Mouse (Mus musculus) midbrain, embryonic 12.5 days (tissue): ENCODE measurements around the gene Mest. TPM values are rescaled to one million over a fixed set of nuclear protein-coding genes. Genes with fewer than 3 reads are reported as not detected.

Experiments
- ATAC-seq: fragments of 200-750 bp; cut with Nextera tagmentation; 2 replicates; pipeline ENCODE4 v1.8.0; 2017; ENCODE audit warnings: low read depth, moderate TSS enrichment, moderate library complexity; ENCODE audit not compliant: low FRiP score
- H3K27ac ChIP-seq: fragments of 300-500 bp; sonication (generic); replicated peaks from 2 replicates; pipeline ENCODE4 v1.5.1; 2016; ENCODE audit warnings: mild to moderate bottlenecking
- H3K27me3 ChIP-seq: fragments of 300-500 bp; sonication (generic); 2 replicates; pipeline ENCODE4 v1.6.1; 2016; ENCODE audit warnings: mild to moderate bottlenecking
- H3K36me3 ChIP-seq: fragments of 300-500 bp; sonication (generic); 2 replicates; pipeline ENCODE4 v1.6.1; 2016
- H3K4me1 ChIP-seq: fragments of 300-500 bp; sonication (generic); 2 replicates; pipeline ENCODE4 v1.6.1; 2016
- H3K4me2 ChIP-seq: fragments of 300-500 bp; sonication (generic); replicated peaks from 2 replicates; pipeline ENCODE4 v1.6.1; 2016; ENCODE audit warnings: mild to moderate bottlenecking, moderate library complexity
- H3K4me3 ChIP-seq: fragments of 300-500 bp; sonication (generic); 2 replicates; pipeline ENCODE4 v1.5.1; 2016; ENCODE audit warnings: mild to moderate bottlenecking
- H3K9ac ChIP-seq: fragments of 300-500 bp; sonication (generic); replicated peaks from 2 replicates; pipeline ENCODE4 v1.6.1; 2016; ENCODE audit warnings: mild to moderate bottlenecking, moderate library complexity
- H3K9me3 ChIP-seq: fragments of 300-500 bp; sonication (generic); 2 replicates; pipeline ENCODE4 v1.6.1; 2016; ENCODE audit warnings: mild to moderate bottlenecking
- WGBS: fragments of 180-500 bp; shearing (Covaris S2); methylation state at CpG from one replicate; pipeline ENCODE4 v1.1.7; 2016; 5-methylcytosine and 5-hydroxymethylcytosine counted together
- polyA plus RNA-seq: library from polyadenylated mRNA; unstranded; fragments of >200 nt; fragmentation: Nextera tagmentation; extraction: Ambion mirVana; gene quantifications from 2 replicates; pipeline ENCODE4 v1.2.1, GENCODE M21; 2016

Gene Mest
- polyA plus RNA-seq, 1 experiment from 2014 or later: 584 TPM

DNA sequence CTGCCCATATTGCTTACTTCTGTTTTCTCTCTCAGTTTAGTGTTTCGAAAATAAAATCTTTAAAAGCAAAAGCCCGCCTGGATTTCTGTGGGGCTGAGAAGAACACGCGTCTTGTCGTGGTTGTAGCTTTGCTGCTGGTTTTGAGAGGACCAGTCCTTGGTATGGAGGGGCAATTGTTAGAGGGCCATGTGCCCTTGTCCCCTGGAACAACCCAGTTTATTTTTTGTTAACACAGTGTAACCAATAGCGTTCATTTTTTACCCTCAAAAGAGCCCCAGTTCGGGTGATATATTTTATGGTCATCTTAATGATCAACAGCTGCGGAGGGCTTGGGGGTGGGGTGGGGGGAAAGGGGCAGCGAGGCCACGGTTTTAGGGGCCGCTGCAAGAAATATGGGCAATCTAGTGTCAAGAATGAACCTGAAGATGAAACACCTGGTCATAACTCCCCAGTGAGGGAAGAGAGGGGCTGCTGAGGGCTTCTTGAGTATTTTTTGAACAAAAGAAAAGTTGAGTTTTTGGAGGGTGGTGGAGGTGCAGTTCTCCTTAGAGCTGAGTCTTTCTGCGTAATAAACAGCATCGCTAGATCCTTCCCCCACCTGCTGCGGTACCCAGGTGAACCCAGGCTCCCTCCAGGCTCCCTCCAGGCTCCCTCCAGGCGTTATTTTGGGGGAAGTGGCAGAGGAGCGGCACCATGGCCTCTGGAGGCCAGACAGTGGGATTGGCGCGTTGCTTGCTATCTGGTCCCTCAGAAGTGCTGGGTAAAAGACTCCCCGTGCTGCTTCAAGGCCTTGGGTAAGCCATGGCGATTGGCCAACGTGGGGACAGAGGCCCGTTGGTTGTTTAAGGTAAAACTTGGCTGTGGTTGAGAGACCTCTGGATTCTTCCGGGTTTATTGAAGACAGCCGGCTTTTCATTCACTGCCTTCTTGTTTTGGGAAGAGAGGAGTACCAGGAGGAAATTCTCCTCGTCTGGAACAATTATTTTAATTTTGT lies 12.7 kb upstream of the Mest start:
- Histone ChIP-seq H3K27me3 (0 out of 2 replicates have a peak, but pooled peaks cover 4% of the 10 kb centered on the region), H3K27ac (no peak overlapping the region), H3K9me3 (no peaks in the 10 kb centered on the region), H3K4me1 (peaks cover 15% of the 10 kb centered on the region), H3K4me3 (no peak overlapping the region), H3K36me3 (no peaks in the 10 kb centered on the region), H3K4me2 (no peak overlapping the region), H3K9ac (no peak overlapping the region)
- 72% methylated on average over 25 of the region's 25 CpGs for WGBS
- ATAC-seq: no peak

DNA sequence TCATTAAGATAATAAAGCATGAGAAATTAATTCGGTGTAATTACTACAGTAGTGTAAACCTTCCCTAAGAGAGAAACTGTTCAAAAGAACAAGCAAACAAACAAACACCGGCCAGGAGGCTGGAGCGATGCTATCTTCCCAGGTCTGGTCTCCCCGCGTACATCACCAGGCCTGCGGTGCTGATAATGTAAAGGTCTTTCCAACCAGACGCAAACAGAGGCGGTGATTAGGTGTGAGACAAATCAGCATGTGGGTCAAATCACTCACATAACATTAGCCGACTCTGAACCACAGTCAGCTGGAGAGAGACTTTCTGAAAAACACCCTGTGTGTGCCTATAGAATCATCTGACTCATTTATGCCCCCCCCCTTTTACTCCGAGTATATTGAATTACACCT lies 12.0 kb upstream of the Mest start:
- ATAC-seq: no peak
- Histone ChIP-seq H3K36me3 (no peaks in the 10 kb centered on the region), H3K4me2 (no peak overlapping the region), H3K4me3 (no peak overlapping the region), H3K4me1 (peaks cover 15% of the 10 kb centered on the region), H3K27ac (no peak overlapping the region), H3K27me3 (0 out of 2 replicates have a peak, but pooled peaks cover 4% of the 10 kb centered on the region), H3K9me3 (no peaks in the 10 kb centered on the region), H3K9ac (no peak overlapping the region)
- 69% methylated on average over 10 of the region's 10 CpGs for WGBS

DNA sequence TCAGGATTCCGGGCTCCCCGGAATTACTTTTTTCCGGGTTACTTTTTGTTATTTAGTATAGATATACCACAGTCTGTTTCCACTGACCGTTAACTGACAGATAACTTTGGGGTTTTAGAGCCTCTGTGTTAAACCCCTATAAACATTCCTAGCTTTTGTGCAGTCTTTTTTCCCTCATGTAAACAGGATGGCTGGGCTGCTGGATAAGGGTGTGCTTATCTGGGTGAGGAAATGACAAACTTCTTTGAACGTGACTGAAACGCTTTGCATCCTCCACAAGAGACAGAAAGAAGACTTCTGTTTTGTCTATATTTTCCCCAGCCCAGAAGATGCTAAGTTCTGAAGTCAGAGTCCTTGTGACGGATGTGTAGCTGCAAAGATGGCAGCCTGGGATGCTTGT lies 10.9 kb upstream of the Mest start:
- Histone ChIP-seq H3K4me3 (no peak overlapping the region), H3K27ac (0 out of 2 replicates have a peak overlapping the region, but pooled peaks have one; percentile 26), H3K27me3 (0 out of 2 replicates have a peak, but pooled peaks cover 4% of the 10 kb centered on the region), H3K4me1 (peaks cover 15% of the 10 kb centered on the region), H3K36me3 (no peaks in the 10 kb centered on the region), H3K9me3 (no peaks in the 10 kb centered on the region), H3K4me2 (no peak overlapping the region), H3K9ac (no peak overlapping the region)
- WGBS: 72% methylated on average over 7 of the region's 7 CpGs
- ATAC-seq: no peak

DNA sequence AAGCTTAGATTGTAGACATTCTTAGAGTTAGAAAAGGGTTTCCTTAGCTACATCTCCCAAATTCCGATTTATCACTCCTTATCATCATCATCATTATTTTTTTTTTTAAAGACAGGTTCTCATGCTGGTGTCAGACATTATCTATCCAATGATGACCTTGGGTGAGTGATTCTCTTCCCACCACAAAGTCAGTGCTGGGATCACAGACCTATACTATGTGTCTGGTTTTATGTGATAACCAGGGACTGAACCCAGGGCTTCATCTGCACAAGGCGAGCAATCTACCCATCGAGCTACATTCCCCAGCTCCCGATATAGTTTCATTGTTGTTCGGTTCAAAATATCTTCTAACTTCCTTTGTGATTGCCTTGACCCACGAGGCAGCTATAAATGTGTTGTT lies 9.9 kb upstream of the Mest start:
- 0 out of 2 replicates have a peak, but pooled peaks cover 4% of the 10 kb centered on the region for H3K27me3 ChIP-seq
- no peaks in the 10 kb centered on the region for H3K36me3 ChIP-seq
- H3K4me2 ChIP-seq: no peak overlapping the region
- no peak for ATAC-seq
- no peak overlapping the region for H3K4me3 ChIP-seq
- H3K27ac ChIP-seq: peak overlapping the region; percentile 35
- no peaks in the 10 kb centered on the region for H3K9me3 ChIP-seq
- WGBS: 86% methylated on average over 6 of the region's 6 CpGs
- no peak overlapping the region for H3K9ac ChIP-seq
- H3K4me1 ChIP-seq: peaks cover 15% of the 10 kb centered on the region

DNA sequence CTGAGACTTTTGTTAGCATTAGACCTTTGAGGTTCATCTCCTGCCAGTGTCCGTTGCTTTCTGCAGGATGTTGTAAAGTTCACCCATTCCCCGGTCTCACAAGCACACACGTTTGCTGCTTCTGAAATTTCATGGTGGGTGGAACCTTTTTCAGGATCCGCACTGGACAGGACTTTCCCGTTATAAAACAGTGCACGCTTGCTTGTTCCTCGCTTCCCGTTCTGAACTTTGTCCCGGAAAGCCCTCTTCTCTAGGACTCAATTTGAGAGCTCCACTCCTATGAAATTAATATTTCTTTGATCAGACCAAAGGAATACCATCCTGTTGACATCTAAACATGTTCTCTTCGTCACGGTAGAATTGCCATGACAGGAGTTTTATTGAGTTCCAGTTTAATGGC lies 9.5 kb upstream of the Mest start:
- H3K4me1 ChIP-seq: peaks cover 14% of the 10 kb centered on the region
- H3K9me3 ChIP-seq: no peaks in the 10 kb centered on the region
- 85% methylated on average over 11 of the region's 11 CpGs for WGBS
- no peak overlapping the region for H3K9ac ChIP-seq
- no peak overlapping the region for H3K4me3 ChIP-seq
- H3K4me2 ChIP-seq: no peak overlapping the region
- ATAC-seq: no peak
- no peaks in the 10 kb centered on the region for H3K36me3 ChIP-seq
- peak overlapping the region; percentile 35 for H3K27ac ChIP-seq
- 0 out of 2 replicates have a peak, but pooled peaks cover 4% of the 10 kb centered on the region for H3K27me3 ChIP-seq

DNA sequence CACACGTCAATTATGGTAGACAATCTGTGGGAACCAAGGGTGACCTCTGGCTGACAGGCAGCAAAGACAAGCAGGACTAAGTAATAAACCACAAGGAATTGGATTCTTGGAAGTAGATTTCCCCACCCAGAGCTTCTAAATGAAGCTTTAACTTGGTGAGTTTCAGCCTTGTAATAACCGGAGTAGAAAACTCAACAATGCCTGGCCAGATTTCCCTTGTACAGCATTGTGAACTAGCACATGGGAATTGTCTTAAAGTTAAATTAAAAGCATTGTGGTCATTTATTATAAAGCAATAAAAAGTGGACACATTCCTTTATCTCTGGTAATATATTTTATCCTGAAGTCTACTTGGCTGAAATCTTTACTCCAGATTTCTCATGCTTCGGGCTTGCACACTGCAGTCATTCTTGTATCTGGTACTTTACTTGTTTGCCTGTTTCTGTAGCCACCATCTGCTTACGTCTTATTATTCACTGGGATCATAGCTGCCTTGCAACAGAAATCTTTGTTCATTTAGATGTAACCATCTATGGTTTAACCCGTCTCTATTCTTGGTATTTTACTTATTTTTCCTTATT lies 8.4 kb upstream of the Mest start:
- no peak for ATAC-seq
- 84% methylated on average over 5 of the region's 5 CpGs for WGBS
- H3K9me3 ChIP-seq: no peaks in the 10 kb centered on the region

DNA sequence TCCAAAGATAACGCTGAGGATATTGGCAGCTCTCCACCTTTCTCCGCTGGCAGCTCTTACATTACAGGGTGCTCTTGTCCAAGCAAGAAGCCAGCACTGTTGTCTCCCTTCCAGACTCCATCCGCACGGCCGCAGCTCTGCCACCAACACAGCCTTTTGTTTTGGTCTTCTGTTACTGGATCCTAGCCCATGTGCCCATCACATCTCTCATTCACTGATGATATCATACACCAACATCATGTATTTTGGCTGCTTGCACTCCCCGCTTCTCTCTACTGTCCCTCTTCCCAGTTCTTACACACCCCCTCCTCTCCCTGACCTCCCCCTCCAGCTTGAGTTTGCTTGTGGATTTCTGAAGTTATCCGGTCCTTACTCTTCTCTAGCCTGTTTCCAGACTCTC lies 6.6 kb upstream of the Mest start:
- H3K4me3 ChIP-seq: no peak overlapping the region
- H3K36me3 ChIP-seq: no peaks in the 10 kb centered on the region
- no peak for ATAC-seq
- no peak overlapping the region for H3K27ac ChIP-seq
- H3K9me3 ChIP-seq: no peaks in the 10 kb centered on the region
- H3K9ac ChIP-seq: no peak overlapping the region
- 92% methylated on average over 7 of the region's 7 CpGs for WGBS
- H3K27me3 ChIP-seq: no peaks in the 10 kb centered on the region
- H3K4me1 ChIP-seq: peaks cover 11% of the 10 kb centered on the region
- no peak overlapping the region for H3K4me2 ChIP-seq

More for the DNA sequence above, 8.4 kb upstream of the Mest start:
- Histone ChIP-seq H3K9ac (no peak overlapping the region), H3K27me3 (0 out of 2 replicates have a peak, but pooled peaks cover 4% of the 10 kb centered on the region), H3K4me3 (no peak overlapping the region), H3K4me1 (peaks cover 7% of the 10 kb centered on the region; the same call in 1 of the 2 replicates), H3K36me3 (no peaks in the 10 kb centered on the region), H3K4me2 (no peak overlapping the region), H3K27ac (no peak overlapping the region)

DNA sequence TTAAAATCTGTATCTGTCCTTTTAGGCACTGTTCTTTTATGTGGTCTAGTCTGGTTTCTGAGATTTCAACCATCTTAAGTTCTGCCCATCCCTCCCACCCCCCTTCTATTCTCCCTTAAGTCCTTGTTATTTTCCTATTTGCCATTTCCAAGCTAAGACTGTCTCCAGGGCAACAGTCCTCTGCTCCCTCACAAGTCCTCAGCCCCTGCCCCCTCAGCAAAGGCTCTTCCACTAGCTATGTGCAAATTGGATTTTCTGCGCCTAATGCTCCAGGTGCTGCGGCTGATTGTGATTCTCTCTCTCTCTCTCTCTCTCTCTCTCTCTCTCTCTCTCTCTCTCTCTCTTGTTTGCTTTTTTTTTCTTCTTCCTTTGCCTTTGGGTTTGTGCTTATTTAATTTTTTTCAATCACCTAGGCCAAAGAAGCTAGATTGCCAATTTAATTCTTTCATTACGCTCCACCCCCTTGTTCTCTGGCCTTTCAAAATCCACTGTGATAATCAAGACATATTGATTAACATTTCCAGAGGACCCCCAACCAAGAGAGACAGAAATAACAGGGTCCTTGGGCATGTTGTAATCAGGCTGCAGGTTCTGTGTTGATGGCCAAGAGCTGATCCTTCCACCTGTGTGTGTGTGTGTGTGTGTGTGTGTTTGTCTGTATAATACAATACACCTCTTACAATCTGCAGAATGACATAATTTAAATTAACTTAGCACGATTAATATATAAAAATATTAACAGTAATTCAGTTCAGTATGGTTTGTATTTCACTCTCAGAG lies 772 bp upstream of the Mest start:
- WGBS: 30% methylated on average over 4 of the region's 4 CpGs
- H3K4me3 ChIP-seq: no peak overlapping the region
- H3K4me1 ChIP-seq: peaks cover 27% of the 10 kb centered on the region
- H3K36me3 ChIP-seq: no peaks in the 10 kb centered on the region
- peak overlapping the region; percentile 87 for H3K27ac ChIP-seq
- no peaks in the 10 kb centered on the region for H3K9me3 ChIP-seq
- H3K9ac ChIP-seq: no peak overlapping the region
- no peaks in the 10 kb centered on the region for H3K27me3 ChIP-seq
- peak overlapping the region; percentile 19; the same call in 1 of the 2 replicates for H3K4me2 ChIP-seq
- ATAC-seq: peak; percentile 93

DNA sequence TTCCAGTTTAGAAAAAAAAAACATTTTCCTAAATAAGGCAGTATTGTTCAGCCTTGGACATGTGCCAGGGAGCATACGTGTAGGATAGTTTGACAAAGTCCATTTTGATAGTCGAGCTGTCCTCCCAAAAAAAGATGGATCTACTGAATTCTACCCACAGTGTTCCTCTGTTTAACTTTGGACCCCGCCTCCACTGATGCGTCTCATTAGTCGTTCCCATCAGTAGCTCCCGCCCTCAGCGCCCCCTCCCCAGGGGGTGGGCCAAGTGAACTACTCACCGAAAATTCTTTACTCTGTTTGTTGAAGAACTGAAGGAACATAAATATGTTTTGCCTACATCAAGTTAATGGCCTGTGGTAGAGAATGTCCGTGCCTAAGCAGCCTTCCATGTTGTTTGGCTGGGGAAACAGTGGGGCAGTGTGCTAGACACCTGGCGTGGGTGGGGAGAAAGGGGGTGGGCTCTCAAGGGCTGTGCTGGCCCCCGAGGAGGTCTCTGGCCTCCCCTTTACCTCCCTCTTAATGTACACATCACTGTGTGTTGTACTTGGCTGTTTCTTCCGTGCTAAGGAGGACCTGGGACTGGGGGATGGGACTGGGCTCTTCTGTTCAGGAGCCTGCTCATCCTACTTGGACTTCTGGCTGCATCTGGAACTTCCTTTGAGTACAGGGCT lies 7.1 kb downstream of the Mest start:
- Histone ChIP-seq H3K27ac (no peak overlapping the region), H3K27me3 (no peaks in the 10 kb centered on the region), H3K4me1 (peaks cover 38% of the 10 kb centered on the region), H3K9ac (no peak overlapping the region), H3K36me3 (no peaks in the 10 kb centered on the region), H3K4me3 (no peak overlapping the region), H3K4me2 (no peak overlapping the region), H3K9me3 (0 out of 2 replicates have a peak, but pooled peaks cover 2% of the 10 kb centered on the region)
- ATAC-seq: no peak
- WGBS: 61% methylated on average over 12 of the region's 12 CpGs

DNA sequence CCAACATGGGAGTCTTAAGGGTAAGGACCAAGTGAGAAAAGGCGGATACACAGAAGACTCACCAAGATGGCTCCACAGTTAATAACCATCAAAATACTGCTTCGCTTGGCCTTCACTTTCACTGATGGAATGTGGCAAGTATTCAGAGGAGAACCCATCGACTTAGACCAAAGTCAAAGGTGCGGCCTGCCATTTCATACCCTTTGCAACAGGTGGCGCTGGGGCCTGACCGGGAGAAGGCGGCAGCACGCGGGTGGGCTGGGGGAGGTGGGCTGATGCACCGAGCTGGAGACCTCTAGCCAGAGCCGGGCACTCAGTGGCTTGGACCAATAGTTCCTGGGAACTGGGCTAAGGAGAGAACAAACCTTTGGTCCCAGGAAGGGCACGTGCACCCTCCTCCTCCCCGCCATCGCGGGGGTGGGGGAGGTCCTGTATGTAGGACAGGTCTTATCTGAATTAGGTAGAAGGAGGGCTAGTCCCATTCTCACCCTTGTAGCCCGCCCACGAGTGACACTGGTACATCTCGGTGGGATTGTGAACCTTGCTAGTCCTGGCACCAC lies 9.3 kb downstream of the Mest start:
- peaks cover 43% of the 10 kb centered on the region for H3K4me1 ChIP-seq
- H3K36me3 ChIP-seq: no peaks in the 10 kb centered on the region
- H3K27ac ChIP-seq: peak overlapping the region; percentile 63
- peaks cover 20% of the 10 kb centered on the region for H3K9me3 ChIP-seq
- H3K27me3 ChIP-seq: no peaks in the 10 kb centered on the region
- H3K4me3 ChIP-seq: no peak overlapping the region
- H3K4me2 ChIP-seq: peak overlapping the region; percentile 58
- 0 out of 2 replicates have a peak overlapping the region, but pooled peaks have one; percentile 31 for H3K9ac ChIP-seq
- 39% methylated on average over 18 of the region's 18 CpGs for WGBS
- no peak for ATAC-seq

DNA sequence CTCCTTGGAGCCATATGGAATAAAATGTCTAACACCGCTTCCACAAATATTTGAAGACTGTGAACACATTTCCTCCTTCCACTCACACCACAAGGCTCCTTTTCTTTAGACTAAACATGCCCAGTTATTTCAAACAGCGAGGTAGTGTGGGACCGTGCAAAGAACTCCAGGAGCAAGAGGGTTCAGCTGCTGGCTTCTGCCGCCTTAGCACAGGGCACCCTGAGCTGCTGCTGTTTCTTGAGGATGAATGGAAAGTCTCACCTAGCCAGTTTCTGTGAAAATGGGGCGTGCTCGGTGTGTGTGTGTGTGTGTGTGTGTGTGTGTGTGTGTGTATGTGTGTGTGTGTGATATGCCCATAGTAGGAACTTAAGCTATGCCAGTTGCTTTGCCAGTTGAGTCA lies 11.1 kb downstream of the Mest start:
- no peaks in the 10 kb centered on the region for H3K36me3 ChIP-seq
- peak overlapping the region; percentile 58 for H3K4me2 ChIP-seq
- 63% methylated on average over 6 of the region's 6 CpGs for WGBS
- no peak overlapping the region for H3K4me3 ChIP-seq
- H3K27me3 ChIP-seq: no peaks in the 10 kb centered on the region
- peaks cover 35% of the 10 kb centered on the region for H3K9me3 ChIP-seq
- H3K9ac ChIP-seq: 0 out of 2 replicates have a peak overlapping the region, but pooled peaks have one; percentile 15
- ATAC-seq: no peak
- peak overlapping the region; percentile 87 for H3K27ac ChIP-seq
- peaks cover 43% of the 10 kb centered on the region for H3K4me1 ChIP-seq
